ENCODE assay signal across 9 mouse cellular contexts in genomic region chr11:98509434-98509833, GRCm38 (mm10). TPM values are rescaled to one million over a fixed set of nuclear protein-coding genes. Genes with fewer than 3 reads are reported as not detected.
DNase-seq lines count a peak whose midpoint lies in the region; ATAC-seq and TF ChIP-seq lines count a peak whose summit lies in the region.
"Had no signal": no experiment of that assay in that cellular context is flagged by ENCODE, and none has a peak within 500 bp of the region (broad histone marks: within the 10 kb centered on the region; RNA-seq: fewer than 3 reads in every experiment).

No protein-coding gene starts in this region.

- no peak overlapping the region for H3K9ac ChIP-seq in limb, embryonic 14.5 days (ENCODE audit: low read depth, low read length, severe bottlenecking)
- no peak overlapping the region for H3K9ac ChIP-seq in stomach, postnatal 0 days (ENCODE audit: low read length)
- no peak overlapping the region for H3K9ac ChIP-seq in forebrain, embryonic 15.5 days (replicated peaks)

- DNase-seq in limb, embryonic 14.5 days (ENCODE audit: low spot score) = peak; percentile 9
- no peak for DNase-seq in limb, embryonic 10.5 days (ENCODE audit: low spot score)
- DNase-seq in gastrocnemius, postnatal 25 days = peak; percentile 43
- DNase-seq in layer of hippocampus, adult 9-11 months = peak; percentile 19
- peak; percentile 15 for DNase-seq in right cerebral cortex, postnatal 25 days
- no peak for DNase-seq in stomach, postnatal 0 days (ENCODE audit: low spot score)
- DNase-seq in ovary, postnatal 14 days (ENCODE audit: low spot score) = no peak

- TF ChIP-seq POLR2A in limb, embryonic 14.5 days (IDR thresholded peaks at IDR 0.05; ENCODE audit: borderline replicate concordance, extremely low read depth, insufficient read depth, insufficient read length) = no peak

- no peak for TF ChIP-seq EP300 in stomach, postnatal 0 days (optimal IDR thresholded peaks at IDR 0.05)

- H3K4me3 ChIP-seq in limb, embryonic 14.5 days (replicated peaks; ENCODE audit: low read length) = no peak overlapping the region
- H3K4me3 ChIP-seq in limb, embryonic 10.5 days = no peak overlapping the region
- H3K4me3 ChIP-seq in stomach, postnatal 0 days (ENCODE audit: low read depth, low read length) = no peak overlapping the region
- no peak overlapping the region for H3K4me3 ChIP-seq in forebrain, embryonic 15.5 days
- H3K4me3 ChIP-seq: erythroblast, embryonic 14.5 days had no signal

- WGBS in limb, embryonic 14.5 days = 75% methylated on average over 7 of the region's 7 CpGs
- WGBS in limb, embryonic 10.5 days = 83% methylated on average over 7 of the region's 7 CpGs
- 63% methylated on average over 7 of the region's 7 CpGs for WGBS in stomach, postnatal 0 days
- WGBS in forebrain, embryonic 15.5 days = 67% methylated on average over 7 of the region's 7 CpGs

- H3K27me3 ChIP-seq in limb, embryonic 14.5 days (ENCODE audit: control insufficient read depth, insufficient read depth, low read length) = no peaks in the 10 kb centered on the region
- H3K27me3 ChIP-seq in limb, embryonic 10.5 days (ENCODE audit: low read depth, poor library complexity, severe bottlenecking) = no peaks in the 10 kb centered on the region
- no peaks in the 10 kb centered on the region for H3K27me3 ChIP-seq in stomach, postnatal 0 days (ENCODE audit: control insufficient read depth, insufficient read depth, low read length)
- H3K27me3 ChIP-seq in forebrain, embryonic 15.5 days = no peaks in the 10 kb centered on the region

- no peak overlapping the region for H3K4me2 ChIP-seq in limb, embryonic 14.5 days (replicated peaks; ENCODE audit: low read depth, low read length, severe bottlenecking)
- no peak overlapping the region for H3K4me2 ChIP-seq in stomach, postnatal 0 days (replicated peaks; ENCODE audit: low read depth)
- H3K4me2 ChIP-seq in forebrain, embryonic 15.5 days (replicated peaks) = no peak overlapping the region

- ATAC-seq in limb, embryonic 14.5 days (ENCODE audit: low FRiP score, low read depth) = no peak
- no peak for ATAC-seq in stomach, postnatal 0 days (ENCODE audit: low FRiP score, low TSS enrichment)
- ATAC-seq in forebrain, embryonic 15.5 days (replicated peaks) = no peak

- H3K27ac ChIP-seq in limb, embryonic 14.5 days (replicated peaks; ENCODE audit: low read depth, low read length) = no peak overlapping the region
- no peak overlapping the region for H3K27ac ChIP-seq in limb, embryonic 10.5 days
- H3K27ac ChIP-seq in stomach, postnatal 0 days (replicated peaks) = no peak overlapping the region
- H3K27ac ChIP-seq in forebrain, embryonic 15.5 days (replicated peaks) = no peak overlapping the region

- no peaks in the 10 kb centered on the region for H3K36me3 ChIP-seq in limb, embryonic 14.5 days (ENCODE audit: control insufficient read depth, insufficient read depth, low read length)
- H3K36me3 ChIP-seq in limb, embryonic 10.5 days = no peaks in the 10 kb centered on the region
- H3K36me3 ChIP-seq in stomach, postnatal 0 days (ENCODE audit: control insufficient read depth, insufficient read depth, low read length) = no peaks in the 10 kb centered on the region
- no peaks in the 10 kb centered on the region for H3K36me3 ChIP-seq in forebrain, embryonic 15.5 days

- no peak for TF ChIP-seq CTCF in stomach, postnatal 0 days (IDR thresholded peaks at IDR 0.05; ENCODE audit: low read depth)

- H3K4me1 ChIP-seq in limb, embryonic 14.5 days (ENCODE audit: control insufficient read depth, insufficient read depth, low read length) = no peaks in the 10 kb centered on the region
- H3K4me1 ChIP-seq in limb, embryonic 10.5 days = no peaks in the 10 kb centered on the region
- no peaks in the 10 kb centered on the region for H3K4me1 ChIP-seq in stomach, postnatal 0 days (replicated peaks; ENCODE audit: control insufficient read depth, insufficient read depth)
- H3K4me1 ChIP-seq in forebrain, embryonic 15.5 days = 0 out of 2 replicates have a peak, but pooled peaks cover 3% of the 10 kb centered on the region

- H3K9me3 ChIP-seq in limb, embryonic 14.5 days (ENCODE audit: control insufficient read depth, low read length) = no peaks in the 10 kb centered on the region
- no peaks in the 10 kb centered on the region for H3K9me3 ChIP-seq in limb, embryonic 10.5 days (replicated peaks)
- no peaks in the 10 kb centered on the region for H3K9me3 ChIP-seq in stomach, postnatal 0 days (ENCODE audit: control insufficient read depth, low read length)
- H3K9me3 ChIP-seq in forebrain, embryonic 15.5 days = no peaks in the 10 kb centered on the region

RNA-seq across cellular contexts. Expression of gene Ikzf3, which starts 36.4 kb away (rescaled TPM):
- 0.45 and 0.46 TPM in 2 replicates for polyA plus RNA-seq in limb, embryonic 14.5 days (2012; rRNA removed)
- 0.23 and 0.61 TPM in 2 replicates for polyA plus RNA-seq in limb, embryonic 14.5 days (2014; fragmentation: Nextera tagmentation; extraction: Ambion mirVana)
- not detected in 2 replicates for polyA plus RNA-seq in limb, embryonic 10.5 days (2016; fragmentation: Nextera tagmentation; extraction: Ambion mirVana)
- under 1 TPM in 1 of 2 experiments, not detected in 1; 0.15 TPM for total RNA-seq in gastrocnemius, postnatal 25 days (2021)
- polyA plus RNA-seq in stomach, postnatal 0 days (2015; fragmentation: Nextera tagmentation; extraction: Ambion mirVana) = 0.15 and 0.19 TPM in 2 replicates
- polyA plus RNA-seq in forebrain, embryonic 15.5 days (2015; fragmentation: Nextera tagmentation; extraction: Ambion mirVana) = 0.10 TPM in 1 of 2 replicates, not detected in the other
- polyA plus RNA-seq: erythroblast, embryonic 14.5 days had no signal

RNA-seq across cellular contexts. Expression of gene Zpbp2, which starts 41.5 kb away (rescaled TPM):
- polyA plus RNA-seq in limb, embryonic 14.5 days (2012; rRNA removed) = 0.43 TPM in 1 of 2 replicates, not detected in the other
- polyA plus RNA-seq in limb, embryonic 14.5 days (2014; fragmentation: Nextera tagmentation; extraction: Ambion mirVana) = 0.21 TPM in 1 of 2 replicates, not detected in the other
- polyA plus RNA-seq in limb, embryonic 10.5 days (2016; fragmentation: Nextera tagmentation; extraction: Ambion mirVana) = 0.14 TPM in 1 of 2 replicates, not detected in the other
- not detected for total RNA-seq in gastrocnemius, postnatal 25 days (2021)
- 0.10 and 0.16 TPM in 2 replicates for polyA plus RNA-seq in stomach, postnatal 0 days (2015; fragmentation: Nextera tagmentation; extraction: Ambion mirVana)
- 0.10 TPM in 1 of 2 replicates, not detected in the other for polyA plus RNA-seq in forebrain, embryonic 15.5 days (2015; fragmentation: Nextera tagmentation; extraction: Ambion mirVana)

Comparison
In these comparisons a context has a peak if more than half of its experiments do, and no peak if none do; other contexts are left out.
1. DNase-seq: peak in limb, embryonic 14.5 days (single experiment), gastrocnemius, postnatal 25 days (single experiment), layer of hippocampus, adult 9-11 months (single experiment) and right cerebral cortex, postnatal 25 days (single experiment); none in limb, embryonic 10.5 days (single experiment), stomach, postnatal 0 days (single experiment) and ovary, postnatal 14 days (single experiment).